Mouse (Mus musculus) E14TG2a.4 (cell line): ENCODE measurements around the gene Zfp428.

Experiments
- CTCF ChIP-seq: conservative IDR thresholded peaks from 2 replicates; pipeline ENCODE4 v1.5.1; 2014; ENCODE audit warnings: low read length
- POU5F1 ChIP-seq: IDR thresholded peaks from 2 replicates; pipeline ENCODE4 v1.6.1; 2014; ENCODE audit warnings: low read length, borderline replicate concordance

DNA sequence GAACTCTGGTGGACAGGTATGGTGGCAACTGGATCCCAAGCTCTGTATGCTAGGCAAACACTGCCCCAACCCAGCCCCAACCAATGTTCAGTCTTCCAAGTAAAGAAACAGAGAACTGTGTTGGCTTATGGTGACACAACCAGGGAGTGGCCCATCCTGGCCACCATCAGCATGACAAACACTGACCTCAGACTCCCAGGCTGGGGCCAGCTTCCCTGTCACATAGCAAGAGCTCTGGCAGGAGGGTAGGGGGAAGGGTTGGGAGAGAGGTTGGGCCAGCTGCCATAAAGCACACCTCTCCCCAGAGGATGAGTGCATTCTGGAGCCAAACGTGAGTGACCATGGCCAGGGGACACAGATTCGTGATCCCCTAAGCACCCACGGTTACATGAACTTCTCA, 47.0 kb upstream of the Zfp428 start:
- TF ChIP-seq CTCF (no peak), POU5F1 (no peak)
